Mouse (Mus musculus) forelimb bud, embryonic 11.5 days (tissue): ENCODE results near the gene Tox2.

Experiments used
- DNase-seq: peaks from one replicate; pipeline ENCODE4 v3.0.0-alpha.2; 2012; ENCODE audit warnings: low read depth, low spot score

Tox2 gene

GRCm38 (mm10) chr2:163254228-163254627 is 51.3 kb downstream of the Tox2 start:
- no peak for DNase-seq

- no peak for DNase-seq
These were observed 53.8 kb downstream of the Tox2 start for GRCm38 (mm10) chr2:163256765-163257164.

GRCm38 (mm10) chr2:163261362-163262054 is 58.6 kb downstream of the Tox2 start:
- no peak for DNase-seq

GRCm38 (mm10) chr2:163262055-163262420 is 59.1 kb downstream of the Tox2 start:
- DNase-seq, result no peak

GRCm38 (mm10) chr2:163267097-163267496 is 64.2 kb downstream of the Tox2 start:
- no peak for DNase-seq

- DNase-seq, result no peak
These were observed 68.9 kb downstream of the Tox2 start for GRCm38 (mm10) chr2:163271581-163272492.

- no peak for DNase-seq
These were observed 70.9 kb downstream of the Tox2 start for GRCm38 (mm10) chr2:163273815-163274214.

GRCm38 (mm10) chr2:163275986-163276385 is 73.1 kb downstream of the Tox2 start:
- no peak for DNase-seq

GRCm38 (mm10) chr2:163277979-163278378 is 75.1 kb downstream of the Tox2 start:
- no peak for DNase-seq

- DNase-seq, result no peak
These were observed 77.9 kb downstream of the Tox2 start for GRCm38 (mm10) chr2:163280636-163281322.

- DNase-seq, result peak; percentile 55
These were observed 81.9 kb downstream of the Tox2 start for GRCm38 (mm10) chr2:163284856-163285255.

- DNase-seq, result no peak
These were observed 82.4 kb downstream of the Tox2 start for GRCm38 (mm10) chr2:163285335-163285734.

- no peak for DNase-seq
These were observed 82.8 kb downstream of the Tox2 start for GRCm38 (mm10) chr2:163285762-163286161.

- peak; percentile 82 for DNase-seq
These were observed 86.0 kb downstream of the Tox2 start for GRCm38 (mm10) chr2:163288881-163289379.

GRCm38 (mm10) chr2:163296999-163297630 is 94.2 kb downstream of the Tox2 start:
- DNase-seq, result no peak

- DNase-seq, result no peak
These were observed 97.4 kb downstream of the Tox2 start for GRCm38 (mm10) chr2:163300069-163301060.

GRCm38 (mm10) chr2:163301641-163302040 is 98.7 kb downstream of the Tox2 start:
- no peak for DNase-seq

- DNase-seq, result no peak
These were observed 100.1 kb downstream of the Tox2 start for GRCm38 (mm10) chr2:163303037-163303436.

- DNase-seq, result no peak
These were observed 106.5 kb downstream of the Tox2 start for GRCm38 (mm10) chr2:163309376-163309775.

GRCm38 (mm10) chr2:163310163-163310688 is 107.3 kb downstream of the Tox2 start:
- no peak for DNase-seq
